Mouse (Mus musculus) frontal cortex, postnatal 25 days (tissue): ENCODE data around the gene Lyrm1.
A peak's percentile ranks its signal among the peaks of the same experiment; 100 is the strongest.

ENCODE experiments used
- DNase-seq, 2 experiments: peaks; one replicate each; pipeline ENCODE4 v3.0.0; 2022; ENCODE audit warnings: low spot score in 2 of 2

Gene Lyrm1

GRCm38 (mm10) chr7:119895639-119896512, at the start of gene Lyrm1, which contains the start of gene Dcun1d3:
TSS of gene Lyrm1 (plus strand) at chr7:119895861.
TSS of gene Dcun1d3 (minus strand) at chr7:119896298.
- peak; percentile 90 to 95 for DNase-seq

GRCm38 (mm10) chr7:119847396-119847795, 48.3 kb upstream of the Lyrm1 start:
- no peak for DNase-seq

GRCm38 (mm10) chr7:119849096-119849495, 46.6 kb upstream of the Lyrm1 start:
- DNase-seq = peak; percentile 64 to 71

GRCm38 (mm10) chr7:119850737-119851136, 44.9 kb upstream of the Lyrm1 start:
- no peak for DNase-seq

- DNase-seq = no peak
Observed at GRCm38 (mm10) chr7:119852494-119852893, 43.2 kb upstream of the Lyrm1 start.

GRCm38 (mm10) chr7:119853186-119853585, 42.5 kb upstream of the Lyrm1 start:
- DNase-seq = no peak

GRCm38 (mm10) chr7:119854362-119854761, 41.3 kb upstream of the Lyrm1 start:
- DNase-seq = no peak

- DNase-seq = no peak
Observed at GRCm38 (mm10) chr7:119855031-119855430, 40.6 kb upstream of the Lyrm1 start.

- DNase-seq = no peak
Observed at GRCm38 (mm10) chr7:119859476-119859875, 36.2 kb upstream of the Lyrm1 start.

- no peak for DNase-seq
Observed at GRCm38 (mm10) chr7:119860116-119860515, 35.5 kb upstream of the Lyrm1 start.

- DNase-seq = no peak
Observed at GRCm38 (mm10) chr7:119860554-119860953, 35.1 kb upstream of the Lyrm1 start.

- DNase-seq = no peak
Observed at GRCm38 (mm10) chr7:119860971-119861334, 34.7 kb upstream of the Lyrm1 start.

GRCm38 (mm10) chr7:119861335-119862091, 34.1 kb upstream of the Lyrm1 start:
- peak in 1 of 2 experiments; percentile 18 for DNase-seq

- DNase-seq = no peak
Observed at GRCm38 (mm10) chr7:119862167-119862566, 33.5 kb upstream of the Lyrm1 start.

GRCm38 (mm10) chr7:119864500-119864899, 31.2 kb upstream of the Lyrm1 start:
- DNase-seq = no peak

GRCm38 (mm10) chr7:119866136-119866535, 29.5 kb upstream of the Lyrm1 start:
- DNase-seq = no peak

- DNase-seq = no peak
Observed at GRCm38 (mm10) chr7:119872204-119872603, 23.5 kb upstream of the Lyrm1 start.

- no peak for DNase-seq
Observed at GRCm38 (mm10) chr7:119873050-119873449, 22.6 kb upstream of the Lyrm1 start.

- DNase-seq = peak in 1 of 2 experiments; percentile 15
Observed at GRCm38 (mm10) chr7:119875776-119876440, 19.8 kb upstream of the Lyrm1 start.

- DNase-seq = no peak
Observed at GRCm38 (mm10) chr7:119879171-119879570, 16.5 kb upstream of the Lyrm1 start.

GRCm38 (mm10) chr7:119880345-119880744, 15.3 kb upstream of the Lyrm1 start:
- no peak for DNase-seq

- DNase-seq = no peak
Observed at GRCm38 (mm10) chr7:119881229-119881628, 14.4 kb upstream of the Lyrm1 start.
